Mouse (Mus musculus) megakaryocyte, embryonic 14.5 days (primary cell): ENCODE data around the gene Slc30a4.

Source experiments
- FLI1 ChIP-seq: IDR thresholded peaks from 2 replicates; pipeline ENCODE4 v1.6.1; 2012; ENCODE audit warnings: low read length, inconsistent platforms, mixed read lengths
- GATA1 ChIP-seq: IDR thresholded peaks from 3 replicates; pipeline ENCODE4 v1.6.1; 2012; ENCODE audit warnings: mixed read lengths, low read length, inconsistent platforms, borderline replicate concordance

GRCm38 (mm10) chr2:122697526-122697925, 4.9 kb downstream of the Slc30a4 start:
- no peak for TF ChIP-seq GATA1
- no peak for TF ChIP-seq FLI1
